Mouse (Mus musculus) lung, postnatal 4 days (tissue): ENCODE results near the gene Eps8l3.

ENCODE experiments used
- DNase-seq, 2 experiments: peaks; one replicate each; pipeline ENCODE4 v3.0.0; 2021

The Eps8l3 gene

DNA sequence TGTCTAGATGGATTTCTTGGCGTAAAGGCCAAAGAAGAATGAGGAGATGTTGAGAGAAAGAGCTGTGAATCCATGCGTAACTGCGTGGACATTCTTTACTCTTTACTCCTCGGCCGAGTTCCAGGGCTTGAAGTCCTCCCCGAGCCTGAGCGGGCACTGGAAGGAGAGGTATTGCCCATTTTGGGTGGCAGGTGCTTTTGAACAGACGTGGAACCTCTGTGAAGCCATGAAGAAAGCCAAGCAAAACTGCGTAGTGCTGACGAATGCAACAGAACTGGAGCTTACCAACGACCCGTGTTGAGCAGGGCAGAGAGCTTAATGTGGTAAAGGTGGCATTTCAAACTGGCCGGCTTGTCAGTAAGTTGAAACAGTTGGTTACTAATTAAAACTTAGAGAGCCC, 21.7 kb downstream of the Eps8l3 start:
- DNase-seq, result no peak

GRCm38 (mm10) chr3:107900955-107901673, 24.1 kb downstream of the Eps8l3 start:
- no peak for DNase-seq

DNA sequence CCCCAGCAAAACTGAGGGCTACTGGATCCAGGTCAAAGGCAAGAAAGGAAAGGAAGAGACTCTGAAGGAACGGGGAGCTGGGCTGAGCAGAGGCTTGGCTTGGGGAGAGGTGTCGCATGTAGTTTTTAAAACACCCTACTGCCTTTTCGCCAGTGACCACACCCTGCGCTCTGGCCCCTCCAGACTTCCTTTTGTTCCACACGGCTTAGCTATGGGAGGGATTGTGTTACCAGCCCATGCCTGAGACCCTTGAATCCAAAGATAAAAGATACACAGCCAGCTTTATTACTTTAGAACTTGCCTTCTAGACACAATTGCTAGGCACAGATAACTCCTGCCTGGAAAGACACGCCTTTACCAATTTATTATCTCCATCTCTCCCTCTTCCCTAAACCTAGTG, 28.9 kb downstream of the Eps8l3 start:
- DNase-seq, result no peak

- no peak for DNase-seq
These were observed 39.6 kb downstream of the Eps8l3 start for GRCm38 (mm10) chr3:107916674-107917073.

GRCm38 (mm10) chr3:107917097-107917496, 40.1 kb downstream of the Eps8l3 start:
- no peak for DNase-seq

DNA sequence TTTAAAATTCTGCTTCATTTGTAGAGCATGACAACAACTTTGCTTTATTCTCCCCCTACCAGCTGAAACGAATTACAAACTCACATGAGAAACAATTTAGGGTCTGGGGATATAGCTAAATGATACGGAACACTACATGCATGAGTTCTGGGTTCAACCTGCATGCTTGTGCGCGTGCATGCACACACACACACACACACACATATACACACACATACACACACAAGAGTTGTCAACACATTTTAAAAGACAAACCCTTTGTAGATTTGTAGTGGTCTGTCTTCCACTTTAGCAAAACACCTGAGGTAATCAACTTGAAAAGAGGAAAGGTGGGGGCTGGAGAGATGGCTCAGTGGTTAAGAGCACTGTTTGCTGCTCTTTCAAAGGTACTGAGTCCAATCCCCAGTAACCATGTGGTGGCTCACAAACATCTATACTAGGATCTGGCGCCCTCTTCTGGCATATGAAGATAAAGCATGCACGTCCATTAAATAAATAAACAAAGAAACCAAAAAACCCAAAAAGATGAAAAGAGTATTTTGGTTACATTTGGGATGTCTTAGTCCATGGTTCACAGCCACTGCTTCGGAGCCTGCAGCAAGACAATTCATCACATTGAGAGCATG, 40.9 kb downstream of the Eps8l3 start:
- peak in 1 of 2 experiments; percentile 59 for DNase-seq

GRCm38 (mm10) chr3:107920348-107920747, 43.3 kb downstream of the Eps8l3 start:
- DNase-seq, result no peak

DNA sequence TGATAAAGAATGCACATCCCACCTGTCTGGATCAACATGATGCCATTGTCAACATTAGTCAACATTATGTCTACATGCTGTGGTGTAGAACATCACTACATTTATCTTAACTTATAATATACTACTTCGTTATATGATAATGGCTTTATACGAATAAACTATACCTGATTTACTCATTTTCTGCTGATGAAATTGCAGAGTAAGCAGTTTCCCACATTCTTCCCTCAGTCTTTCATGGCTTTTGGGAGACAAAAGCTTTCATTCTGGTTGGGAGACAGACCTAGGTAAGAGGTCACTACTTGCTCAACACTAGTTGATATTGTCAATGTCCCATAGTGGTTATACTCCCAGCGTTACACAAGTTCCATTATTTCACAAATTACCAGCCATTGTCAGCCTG, 48.3 kb downstream of the Eps8l3 start:
- DNase-seq, result no peak

DNA sequence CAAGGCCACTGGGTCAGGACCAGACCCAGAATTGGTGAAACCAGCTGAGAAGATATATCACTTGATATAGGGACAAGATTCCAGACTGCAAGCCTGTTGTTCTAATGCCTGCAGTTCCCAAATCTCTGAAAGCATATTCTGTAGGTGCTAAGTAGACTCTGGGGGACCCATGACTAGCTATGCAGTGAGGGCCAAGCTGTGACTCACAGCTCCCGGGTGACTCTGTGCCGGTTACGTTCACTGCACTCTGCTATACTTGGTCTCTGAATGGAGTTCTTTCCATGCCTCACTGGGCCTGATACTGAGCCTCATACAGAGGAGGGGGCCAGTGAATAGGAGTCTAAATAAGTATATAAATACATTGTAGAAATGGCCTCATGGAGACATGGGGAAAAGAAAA, 50.8 kb downstream of the Eps8l3 start:
- DNase-seq, result no peak

GRCm38 (mm10) chr3:107928691-107929090, 51.7 kb downstream of the Eps8l3 start:
- peak; percentile 33 to 65 for DNase-seq

DNA sequence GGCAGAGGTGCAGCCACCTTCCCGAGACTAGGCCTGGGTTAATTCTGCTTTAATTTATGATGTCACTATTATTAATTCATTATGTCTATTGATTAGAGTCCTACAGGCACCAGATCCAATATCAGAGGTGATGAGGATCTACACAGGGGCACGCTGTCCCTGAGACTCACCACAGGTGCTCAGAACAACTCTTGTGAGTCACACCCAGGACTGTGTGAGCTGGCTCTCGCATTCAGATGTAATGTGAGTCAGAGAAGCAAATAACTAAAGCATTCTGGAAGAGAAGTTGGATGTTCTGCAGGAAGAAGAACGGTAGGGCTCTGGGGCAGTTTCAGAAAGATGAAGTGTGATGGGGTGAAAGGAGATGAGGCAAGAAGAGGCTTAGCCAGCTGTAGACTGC, 52.2 kb downstream of the Eps8l3 start:
- no peak for DNase-seq

GRCm38 (mm10) chr3:107929731-107930130, 52.7 kb downstream of the Eps8l3 start:
- DNase-seq, result no peak

DNA sequence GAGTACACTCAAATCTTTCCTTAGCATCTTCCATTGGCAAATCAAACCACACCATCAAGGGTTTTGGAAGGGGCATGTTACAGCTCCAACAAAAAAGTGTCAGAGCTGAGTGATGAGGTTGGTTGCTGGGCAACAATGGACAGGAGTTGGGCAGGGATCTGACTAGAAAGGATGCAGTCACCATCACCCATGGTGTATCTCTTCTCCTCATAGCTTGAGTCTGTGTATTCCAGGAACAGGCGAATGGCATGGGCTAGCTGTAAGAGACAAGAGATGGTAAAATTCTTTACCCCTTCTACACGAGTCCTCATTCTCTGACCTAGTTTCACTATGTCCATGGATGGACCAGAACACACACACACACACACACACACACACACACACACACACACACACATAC, 54.1 kb downstream of the Eps8l3 start:
- DNase-seq, result no peak

- DNase-seq, result peak; percentile 96 to 99
These were observed 54.6 kb downstream of the Eps8l3 start, which contains the start of gene Gstm7 for GRCm38 (mm10) chr3:107931670-107932069. Gstm7 (minus strand) TSS chr3:107931817.

DNA sequence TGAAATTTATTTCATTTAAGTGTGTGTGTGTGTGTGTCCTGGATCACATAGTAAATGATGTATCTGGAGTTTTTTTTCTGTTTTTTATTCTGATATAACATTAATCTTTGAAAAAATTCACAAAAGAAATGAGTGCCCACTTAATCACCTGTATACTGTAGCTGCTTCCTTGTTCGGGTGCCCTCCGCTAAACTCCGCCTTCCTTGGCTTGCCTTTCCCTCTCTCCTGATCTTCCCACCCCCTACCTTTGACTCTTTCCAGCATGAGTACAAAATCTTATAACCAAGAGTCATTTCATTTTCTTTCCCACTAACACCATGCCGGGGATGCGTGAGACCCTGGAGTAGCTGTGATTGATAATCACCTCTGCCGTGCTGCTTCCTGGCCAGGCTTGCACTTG, 55.1 kb downstream of the Eps8l3 start:
- DNase-seq, result no peak

GRCm38 (mm10) chr3:107935268-107935667, 58.2 kb downstream of the Eps8l3 start:
- DNase-seq, result no peak

DNA sequence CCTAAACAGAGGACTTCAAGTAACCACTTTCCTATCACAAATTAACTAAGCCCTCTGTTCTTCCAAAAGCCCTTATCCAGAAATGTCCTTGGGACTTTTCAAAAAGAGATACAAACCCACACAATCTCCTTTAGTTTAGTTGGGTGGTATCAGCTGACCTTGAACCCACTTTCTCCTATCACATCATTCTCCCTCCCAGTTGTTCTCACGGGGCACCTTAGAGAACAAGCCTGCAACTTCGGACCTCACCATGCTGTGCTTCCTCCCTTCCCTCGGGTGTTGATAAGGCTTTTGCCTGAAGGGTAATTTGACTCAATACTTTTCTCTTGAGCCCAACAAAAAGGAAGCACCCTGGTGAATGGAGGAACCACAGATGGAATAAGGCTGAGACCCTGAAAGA, 58.9 kb downstream of the Eps8l3 start:
- no peak for DNase-seq

GRCm38 (mm10) chr3:107939403-107939802, 62.4 kb downstream of the Eps8l3 start:
- DNase-seq, result peak; percentile 71 to 77

DNA sequence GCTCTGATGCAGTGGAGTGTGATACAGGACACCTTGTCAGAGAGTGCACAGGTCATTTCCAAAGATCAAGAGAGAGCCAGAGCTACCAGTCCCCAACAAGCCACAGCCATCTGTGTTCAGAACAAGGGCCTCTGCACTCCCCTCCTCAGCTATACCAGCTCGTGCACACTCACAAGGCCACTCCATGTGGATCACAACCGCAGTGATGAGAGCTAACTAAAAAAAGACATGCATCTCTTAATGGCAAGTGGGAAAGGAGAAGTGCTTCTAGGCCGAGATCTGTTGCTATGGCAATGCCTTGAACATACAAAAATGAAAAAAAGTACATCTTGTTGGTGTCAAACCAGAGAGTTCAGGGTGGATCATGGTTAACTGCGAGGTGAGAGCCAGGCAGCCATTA, 62.8 kb downstream of the Eps8l3 start:
- DNase-seq, result no peak

GRCm38 (mm10) chr3:107940524-107940923, 63.5 kb downstream of the Eps8l3 start:
- DNase-seq, result no peak

DNA sequence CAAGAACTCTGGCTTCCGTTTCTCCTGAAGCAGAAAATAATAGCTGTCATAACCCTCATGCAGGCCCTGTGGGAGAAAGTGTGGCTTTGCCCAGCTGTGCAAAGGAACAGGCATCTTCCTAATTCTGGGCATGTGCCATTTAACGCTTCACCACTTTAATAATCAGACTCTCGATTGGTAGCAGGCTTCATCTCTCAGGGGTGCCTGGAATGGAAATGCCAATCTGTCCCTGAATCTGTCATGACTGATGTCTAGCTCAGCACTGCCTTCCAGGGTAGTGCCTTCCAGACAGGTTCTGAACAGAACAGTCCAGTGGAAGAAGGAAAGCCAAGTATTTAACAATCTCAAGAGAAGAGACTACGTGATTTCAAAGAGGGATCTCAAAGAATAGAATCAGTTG, 64.2 kb downstream of the Eps8l3 start:
- no peak for DNase-seq
